Mouse (Mus musculus): ENCODE data around the gene Nfkbil1. TPM values are rescaled to one million over a fixed set of nuclear protein-coding genes. Genes with fewer than 3 reads are reported as not detected.
A peak's percentile ranks its signal among the peaks of the same experiment; 100 is the strongest.

Nfkbil1 gene
- polyA plus RNA-seq, 1 experiment from 2014 or later = 2.3 TPM

DNA sequence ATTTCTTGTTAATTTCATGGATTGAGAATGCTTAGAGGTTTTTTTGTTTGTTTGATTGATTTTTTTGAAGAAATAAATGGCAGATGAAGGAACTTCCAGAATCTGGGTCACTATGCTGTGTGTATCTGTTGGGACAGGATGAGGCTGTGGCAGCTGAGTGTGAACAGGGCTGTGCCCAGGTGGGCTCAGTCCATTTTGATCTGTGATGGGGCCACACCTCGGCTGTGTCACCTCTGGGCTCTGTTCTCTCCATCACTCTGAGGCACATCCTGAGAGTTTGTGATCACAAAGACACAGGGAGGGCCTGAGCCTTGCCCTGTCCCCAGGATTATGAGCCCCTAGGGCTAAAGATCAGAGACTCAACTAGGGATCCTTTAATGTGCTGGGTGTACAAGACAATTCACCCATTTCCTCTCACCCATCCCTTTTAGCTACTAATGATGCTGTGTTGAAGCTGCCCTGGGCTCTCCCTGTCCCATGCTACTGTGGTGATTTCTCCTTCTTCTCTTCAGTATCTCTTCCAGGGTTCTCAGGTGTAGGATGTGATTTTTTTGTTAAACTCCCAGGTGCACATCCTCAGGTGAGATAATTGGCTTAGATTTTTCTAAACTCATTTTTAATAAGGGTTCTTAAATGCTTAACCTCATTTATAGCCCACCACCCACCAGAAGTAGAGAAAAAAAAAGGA lies 32.0 kb upstream of the Nfkbil1 start:
- WGBS (ENCODE audit: insufficient replicate concordance) = 39% methylated on average over 1 of the region's 1 CpGs
- Histone ChIP-seq H3K4me1 (ENCODE audit: control insufficient read depth, insufficient read depth, low read length) (no peaks in the 10 kb centered on the region), H3K27ac (ENCODE audit: low read depth, low read length) (no peak overlapping the region), H3K36me3 (ENCODE audit: control insufficient read depth, insufficient read depth, low read length) (no peaks in the 10 kb centered on the region), H3K9me3 (replicated peaks; ENCODE audit: control insufficient read depth, low read length) (no peaks in the 10 kb centered on the region), H3K4me2 (no peak overlapping the region), H3K27me3 (ENCODE audit: control insufficient read depth, insufficient read depth, low read length) (peaks cover 22% of the 10 kb centered on the region), H3K4me3 (ENCODE audit: low read depth, low read length) (no peak overlapping the region), H3K9ac (ENCODE audit: low read depth, low read length) (no peak overlapping the region)
- no peak for ATAC-seq (replicated peaks; ENCODE audit: insufficient number of reproducible peaks, low FRiP score, low TSS enrichment)

DNA sequence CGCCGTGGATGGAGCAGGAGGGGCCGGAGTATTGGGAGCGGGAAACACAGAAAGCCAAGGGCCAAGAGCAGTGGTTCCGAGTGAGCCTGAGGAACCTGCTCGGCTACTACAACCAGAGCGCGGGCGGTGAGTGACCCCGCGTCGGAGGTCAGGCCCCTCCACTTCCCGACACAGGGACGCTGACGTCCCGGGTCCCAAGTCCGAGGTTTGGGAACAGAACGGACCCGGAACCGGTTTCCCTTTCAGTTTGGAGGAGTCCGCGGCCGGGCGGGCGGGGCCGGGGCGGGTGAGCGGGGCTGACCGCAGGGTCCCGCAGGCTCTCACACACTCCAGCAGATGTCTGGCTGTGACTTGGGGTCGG lies 27.9 kb upstream of the Nfkbil1 start:
- Histone ChIP-seq H3K27ac (ENCODE audit: low read depth, low read length) (no peak overlapping the region), H3K4me3 (ENCODE audit: low read depth, low read length) (peak overlapping the region; percentile 73), H3K4me1 (ENCODE audit: control insufficient read depth, insufficient read depth, low read length) (no peaks in the 10 kb centered on the region), H3K27me3 (ENCODE audit: control insufficient read depth, insufficient read depth, low read length) (peaks cover 33% of the 10 kb centered on the region), H3K4me2 (peak overlapping the region; percentile 100), H3K9ac (ENCODE audit: low read depth, low read length) (peak overlapping the region; percentile 67; the same call in 1 of the 2 replicates), H3K36me3 (ENCODE audit: control insufficient read depth, insufficient read depth, low read length) (no peaks in the 10 kb centered on the region), H3K9me3 (replicated peaks; ENCODE audit: control insufficient read depth, low read length) (no peaks in the 10 kb centered on the region)
- 2% methylated on average over 31 of the region's 31 CpGs for WGBS (ENCODE audit: insufficient replicate concordance)
- ATAC-seq (replicated peaks; ENCODE audit: insufficient number of reproducible peaks, low FRiP score, low TSS enrichment) = 0 out of 2 replicates have a peak, but pooled peaks have one; percentile 3

DNA sequence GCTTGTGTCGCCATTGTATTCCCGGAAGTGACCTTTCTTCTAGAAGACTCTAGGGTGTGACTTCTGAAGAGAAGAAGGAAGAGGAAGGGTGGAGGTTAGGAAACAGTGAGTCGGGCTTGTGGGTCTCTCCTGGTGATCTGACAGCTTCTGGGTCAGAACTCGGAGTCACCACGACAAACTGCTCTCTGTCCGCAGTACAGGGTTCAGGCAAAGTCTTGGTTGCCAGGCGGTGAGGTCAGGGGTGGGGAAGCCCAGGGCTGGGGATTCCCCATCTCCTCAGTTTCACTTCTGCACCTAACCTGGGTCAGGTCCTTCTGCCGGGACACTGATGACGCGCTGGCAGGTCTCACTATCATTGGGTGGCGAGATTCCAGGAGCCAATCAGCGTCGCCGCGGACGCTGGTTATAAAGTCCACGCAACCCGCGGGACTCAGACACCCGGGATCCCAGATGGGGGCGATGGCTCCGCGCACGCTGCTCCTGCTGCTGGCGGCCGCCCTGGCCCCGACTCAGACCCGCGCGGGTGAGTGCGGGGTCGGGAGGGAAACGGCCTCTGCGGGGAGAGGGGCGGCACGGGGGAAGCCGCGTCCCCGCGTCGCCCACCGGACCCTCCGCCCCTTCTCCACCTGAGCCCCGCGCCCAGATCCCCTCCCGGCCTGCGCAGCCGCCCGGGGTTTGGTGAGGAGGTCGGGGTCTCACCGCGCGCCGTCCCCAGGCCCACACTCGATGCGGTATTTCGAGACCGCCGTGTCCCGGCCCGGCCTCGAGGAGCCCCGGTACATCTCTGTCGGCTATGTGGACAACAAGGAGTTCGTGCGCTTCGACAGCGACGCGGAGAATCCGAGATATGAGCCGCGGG lies 27.3 kb upstream of the Nfkbil1 start, which contains the start of gene H2-D1:
TSS of gene H2-D1 (plus strand) at position 67 of the 859 bp plus-strand sequence.
- WGBS (ENCODE audit: insufficient replicate concordance) = 1% methylated on average over 72 of the region's 73 CpGs
- no peaks in the 10 kb centered on the region for H3K36me3 ChIP-seq (ENCODE audit: control insufficient read depth, insufficient read depth, low read length)
- H3K4me1 ChIP-seq (ENCODE audit: control insufficient read depth, insufficient read depth, low read length) = no peaks in the 10 kb centered on the region
- H3K4me3 ChIP-seq (ENCODE audit: low read depth, low read length) = peak within 1 kb of the TSS; percentile 73
- ATAC-seq (replicated peaks; ENCODE audit: insufficient number of reproducible peaks, low FRiP score, low TSS enrichment) = peak; percentile 85
- H3K4me2 ChIP-seq = peak within 1 kb of the TSS; percentile 100
- H3K27me3 ChIP-seq (ENCODE audit: control insufficient read depth, insufficient read depth, low read length) = peaks cover 33% of the 10 kb centered on the region
- H3K9me3 ChIP-seq (replicated peaks; ENCODE audit: control insufficient read depth, low read length) = no peaks in the 10 kb centered on the region
- H3K9ac ChIP-seq (ENCODE audit: low read depth, low read length) = peak within 1 kb of the TSS; percentile 67
- no peak within 1 kb of the TSS for H3K27ac ChIP-seq (ENCODE audit: low read depth, low read length)

GRCm38 (mm10) chr17:35261651-35262050 lies 26.1 kb upstream of the Nfkbil1 start:
- H3K9ac ChIP-seq (ENCODE audit: low read depth, low read length) = no peak overlapping the region
- H3K4me1 ChIP-seq (ENCODE audit: control insufficient read depth, insufficient read depth, low read length) = no peaks in the 10 kb centered on the region
- H3K4me2 ChIP-seq = no peak overlapping the region
- H3K4me3 ChIP-seq (ENCODE audit: low read depth, low read length) = no peak overlapping the region
- no peak overlapping the region for H3K27ac ChIP-seq (ENCODE audit: low read depth, low read length)
- H3K9me3 ChIP-seq (replicated peaks; ENCODE audit: control insufficient read depth, low read length) = no peaks in the 10 kb centered on the region
- WGBS (ENCODE audit: insufficient replicate concordance) = 69% methylated on average over 13 of the region's 13 CpGs
- peaks cover 36% of the 10 kb centered on the region for H3K27me3 ChIP-seq (ENCODE audit: control insufficient read depth, insufficient read depth, low read length)
- H3K36me3 ChIP-seq (ENCODE audit: control insufficient read depth, insufficient read depth, low read length) = no peaks in the 10 kb centered on the region
- ATAC-seq (replicated peaks; ENCODE audit: insufficient number of reproducible peaks, low FRiP score, low TSS enrichment) = no peak

DNA sequence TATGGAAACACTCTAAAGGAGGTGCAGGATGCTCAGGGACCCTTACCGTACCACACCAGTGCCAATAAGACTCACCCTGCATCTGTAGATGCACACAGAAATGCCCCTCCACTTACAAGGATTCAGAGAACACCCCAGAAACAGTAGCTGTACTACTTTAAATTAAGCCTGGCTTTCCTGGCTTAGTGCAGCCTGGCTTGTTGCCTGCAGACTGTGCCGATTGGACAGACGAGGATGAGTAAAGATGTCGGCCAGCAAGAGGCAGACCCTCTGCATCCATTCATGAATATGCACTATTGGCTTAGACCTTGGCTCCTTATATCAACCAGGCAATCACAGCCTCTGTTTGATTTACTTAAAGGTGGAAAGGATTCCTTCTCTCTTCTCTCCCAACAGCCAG lies 24.0 kb upstream of the Nfkbil1 start:
- peaks cover 33% of the 10 kb centered on the region for H3K27me3 ChIP-seq (ENCODE audit: control insufficient read depth, insufficient read depth, low read length)
- no peak overlapping the region for H3K27ac ChIP-seq (ENCODE audit: low read depth, low read length)
- H3K9me3 ChIP-seq (replicated peaks; ENCODE audit: control insufficient read depth, low read length) = no peaks in the 10 kb centered on the region
- ATAC-seq (replicated peaks; ENCODE audit: insufficient number of reproducible peaks, low FRiP score, low TSS enrichment) = no peak
- H3K4me2 ChIP-seq = no peak overlapping the region
- 76% methylated on average over 4 of the region's 4 CpGs for WGBS (ENCODE audit: insufficient replicate concordance)
- H3K4me3 ChIP-seq (ENCODE audit: low read depth, low read length) = no peak overlapping the region
- H3K9ac ChIP-seq (ENCODE audit: low read depth, low read length) = no peak overlapping the region
- no peaks in the 10 kb centered on the region for H3K4me1 ChIP-seq (ENCODE audit: control insufficient read depth, insufficient read depth, low read length)
- H3K36me3 ChIP-seq (ENCODE audit: control insufficient read depth, insufficient read depth, low read length) = no peaks in the 10 kb centered on the region

- no peak overlapping the region for H3K27ac ChIP-seq (ENCODE audit: low read depth, low read length)
- H3K4me2 ChIP-seq = peak overlapping the region; percentile 52; the same call in 1 of the 2 replicates
- peaks cover 25% of the 10 kb centered on the region for H3K27me3 ChIP-seq (ENCODE audit: control insufficient read depth, insufficient read depth, low read length)
- H3K4me1 ChIP-seq (ENCODE audit: control insufficient read depth, insufficient read depth, low read length) = no peaks in the 10 kb centered on the region
- no peak for ATAC-seq (replicated peaks; ENCODE audit: insufficient number of reproducible peaks, low FRiP score, low TSS enrichment)
- 51% methylated on average over 13 of the region's 14 CpGs for WGBS (ENCODE audit: insufficient replicate concordance)
- H3K9me3 ChIP-seq (replicated peaks; ENCODE audit: control insufficient read depth, low read length) = no peaks in the 10 kb centered on the region
- no peak overlapping the region for H3K9ac ChIP-seq (ENCODE audit: low read depth, low read length)
- H3K36me3 ChIP-seq (ENCODE audit: control insufficient read depth, insufficient read depth, low read length) = peaks cover 6% of the 10 kb centered on the region; the same call in 1 of the 2 replicates
- no peak overlapping the region for H3K4me3 ChIP-seq (ENCODE audit: low read depth, low read length)
These were observed 23.2 kb upstream of the Nfkbil1 start for GRCm38 (mm10) chr17:35258492-35259478.

- peak overlapping the region; percentile 52 for H3K4me2 ChIP-seq
- H3K9me3 ChIP-seq (replicated peaks; ENCODE audit: control insufficient read depth, low read length) = no peaks in the 10 kb centered on the region
- no peaks in the 10 kb centered on the region for H3K4me1 ChIP-seq (ENCODE audit: control insufficient read depth, insufficient read depth, low read length)
- H3K36me3 ChIP-seq (ENCODE audit: control insufficient read depth, insufficient read depth, low read length) = peaks cover 12% of the 10 kb centered on the region
- no peak for ATAC-seq (replicated peaks; ENCODE audit: insufficient number of reproducible peaks, low FRiP score, low TSS enrichment)
- 14% methylated on average over 17 of the region's 17 CpGs for WGBS (ENCODE audit: insufficient replicate concordance)
- peaks cover 18% of the 10 kb centered on the region for H3K27me3 ChIP-seq (ENCODE audit: control insufficient read depth, insufficient read depth, low read length)
- no peak overlapping the region for H3K27ac ChIP-seq (ENCODE audit: low read depth, low read length)
- H3K4me3 ChIP-seq (ENCODE audit: low read depth, low read length) = peak overlapping the region; percentile 19; the same call in 1 of the 2 replicates
- peak overlapping the region; percentile 6; the same call in 1 of the 2 replicates for H3K9ac ChIP-seq (ENCODE audit: low read depth, low read length)
These were observed 22.4 kb upstream of the Nfkbil1 start for GRCm38 (mm10) chr17:35257824-35258491.
